Mouse (Mus musculus): ENCODE measurements around the gene Dnah8.

Gene Dnah8

GRCm38 (mm10) chr17:30743947-30744346, 119.8 kb downstream of the Dnah8 start:
- no peak for DNase-seq (ENCODE audit: extremely low read depth, insufficient read length, low spot score)

GRCm38 (mm10) chr17:30746056-30747024, 122.2 kb downstream of the Dnah8 start:
- peak; percentile 16 for DNase-seq (ENCODE audit: extremely low read depth, insufficient read length, low spot score)

- DNase-seq (ENCODE audit: extremely low read depth, insufficient read length, low spot score): no peak
Observed at GRCm38 (mm10) chr17:30749391-30749790, 125.2 kb downstream of the Dnah8 start.

- no peak for DNase-seq (ENCODE audit: extremely low read depth, insufficient read length, low spot score)
Observed at GRCm38 (mm10) chr17:30750269-30750668, 126.1 kb downstream of the Dnah8 start.

- DNase-seq (ENCODE audit: extremely low read depth, insufficient read length, low spot score): no peak
Observed at GRCm38 (mm10) chr17:30752370-30752818, 128.2 kb downstream of the Dnah8 start.

- DNase-seq (ENCODE audit: extremely low read depth, insufficient read length, low spot score): no peak
Observed at GRCm38 (mm10) chr17:30753201-30753600, 129.0 kb downstream of the Dnah8 start.

- DNase-seq (ENCODE audit: extremely low read depth, insufficient read length, low spot score): no peak
Observed at GRCm38 (mm10) chr17:30756771-30757170, 132.6 kb downstream of the Dnah8 start.

- DNase-seq (ENCODE audit: extremely low read depth, insufficient read length, low spot score): no peak
Observed at GRCm38 (mm10) chr17:30760307-30760706, 136.2 kb downstream of the Dnah8 start.

GRCm38 (mm10) chr17:30764276-30764675, 140.1 kb downstream of the Dnah8 start:
- DNase-seq (ENCODE audit: extremely low read depth, insufficient read length, low spot score): no peak

GRCm38 (mm10) chr17:30774416-30774815, 150.3 kb downstream of the Dnah8 start:
- DNase-seq (ENCODE audit: extremely low read depth, insufficient read length, low spot score): no peak

- DNase-seq (ENCODE audit: extremely low read depth, insufficient read length, low spot score): no peak
Observed at GRCm38 (mm10) chr17:30775096-30775495, 150.9 kb downstream of the Dnah8 start.

GRCm38 (mm10) chr17:30781046-30781445, 156.9 kb downstream of the Dnah8 start:
- DNase-seq (ENCODE audit: extremely low read depth, insufficient read length, low spot score): no peak

- DNase-seq (ENCODE audit: extremely low read depth, insufficient read length, low spot score): no peak
Observed at GRCm38 (mm10) chr17:30782286-30782685, 158.1 kb downstream of the Dnah8 start.

GRCm38 (mm10) chr17:30788361-30788760, 164.2 kb downstream of the Dnah8 start:
- no peak for DNase-seq (ENCODE audit: extremely low read depth, insufficient read length, low spot score)

GRCm38 (mm10) chr17:30790816-30791215, 166.7 kb downstream of the Dnah8 start:
- DNase-seq (ENCODE audit: extremely low read depth, insufficient read length, low spot score): no peak

- no peak for DNase-seq (ENCODE audit: extremely low read depth, insufficient read length, low spot score)
Observed at GRCm38 (mm10) chr17:30792396-30792795, 168.2 kb downstream of the Dnah8 start.

- DNase-seq (ENCODE audit: extremely low read depth, insufficient read length, low spot score): no peak
Observed at GRCm38 (mm10) chr17:30796616-30797015, 172.5 kb downstream of the Dnah8 start.

- no peak for DNase-seq (ENCODE audit: extremely low read depth, insufficient read length, low spot score)
Observed at GRCm38 (mm10) chr17:30800261-30800985, 176.3 kb downstream of the Dnah8 start.

GRCm38 (mm10) chr17:30803668-30804067, 179.5 kb downstream of the Dnah8 start:
- DNase-seq (ENCODE audit: extremely low read depth, insufficient read length, low spot score): no peak

- no peak for DNase-seq (ENCODE audit: extremely low read depth, insufficient read length, low spot score)
Observed at GRCm38 (mm10) chr17:30804955-30805354, 180.8 kb downstream of the Dnah8 start.

GRCm38 (mm10) chr17:30805511-30806059, 181.4 kb downstream of the Dnah8 start:
- DNase-seq (ENCODE audit: extremely low read depth, insufficient read length, low spot score): no peak
